Mouse (Mus musculus) mesoderm, embryonic 11.5 days (tissue): ENCODE data around the gene Epha7.
A peak's percentile ranks its signal among the peaks of the same experiment; 100 is the strongest.

Experiments used
- DNase-seq: peaks from one replicate; pipeline ENCODE4 v3.0.0-alpha.2; 2012; ENCODE audit warnings: low read depth, low spot score

Gene Epha7

DNA sequence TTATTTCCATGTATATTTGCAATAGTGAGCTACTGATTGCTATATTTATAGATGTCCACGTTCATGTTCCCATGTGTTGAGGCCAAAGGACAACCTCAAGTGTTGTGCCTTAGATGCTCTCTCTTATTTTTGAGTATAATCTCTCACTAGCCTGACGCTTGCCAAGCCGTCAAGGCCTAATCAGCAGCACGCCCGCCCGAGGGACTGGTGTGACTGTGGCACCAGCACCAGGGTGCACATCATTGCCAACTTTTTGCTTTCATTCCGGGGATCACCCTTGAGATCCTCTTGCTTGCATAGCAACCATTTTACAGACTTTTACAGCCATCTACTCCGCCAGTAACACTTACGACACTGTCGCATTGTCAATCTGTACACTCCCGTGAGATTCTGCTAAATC, 86.9 kb downstream of the Epha7 start:
- DNase-seq = no peak

DNA sequence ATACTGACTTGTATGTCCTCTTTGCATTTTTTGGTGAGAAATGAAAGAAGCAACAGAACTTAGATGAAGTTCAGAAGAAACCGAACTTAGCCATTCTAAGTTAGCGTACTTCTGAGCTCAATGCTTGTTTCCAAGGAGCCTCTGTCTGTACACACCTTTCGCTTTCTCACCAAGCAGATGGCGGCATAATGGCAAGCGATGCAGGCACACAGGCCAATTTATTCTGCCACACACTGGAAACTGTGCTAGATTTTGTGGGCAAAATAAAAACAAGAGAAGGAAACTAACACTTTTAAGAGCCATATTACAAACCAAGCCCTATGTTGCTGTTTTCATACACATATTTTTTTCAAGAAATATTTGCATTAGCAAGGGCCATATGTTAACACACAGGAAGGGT, 88.6 kb downstream of the Epha7 start:
- DNase-seq = no peak

DNA sequence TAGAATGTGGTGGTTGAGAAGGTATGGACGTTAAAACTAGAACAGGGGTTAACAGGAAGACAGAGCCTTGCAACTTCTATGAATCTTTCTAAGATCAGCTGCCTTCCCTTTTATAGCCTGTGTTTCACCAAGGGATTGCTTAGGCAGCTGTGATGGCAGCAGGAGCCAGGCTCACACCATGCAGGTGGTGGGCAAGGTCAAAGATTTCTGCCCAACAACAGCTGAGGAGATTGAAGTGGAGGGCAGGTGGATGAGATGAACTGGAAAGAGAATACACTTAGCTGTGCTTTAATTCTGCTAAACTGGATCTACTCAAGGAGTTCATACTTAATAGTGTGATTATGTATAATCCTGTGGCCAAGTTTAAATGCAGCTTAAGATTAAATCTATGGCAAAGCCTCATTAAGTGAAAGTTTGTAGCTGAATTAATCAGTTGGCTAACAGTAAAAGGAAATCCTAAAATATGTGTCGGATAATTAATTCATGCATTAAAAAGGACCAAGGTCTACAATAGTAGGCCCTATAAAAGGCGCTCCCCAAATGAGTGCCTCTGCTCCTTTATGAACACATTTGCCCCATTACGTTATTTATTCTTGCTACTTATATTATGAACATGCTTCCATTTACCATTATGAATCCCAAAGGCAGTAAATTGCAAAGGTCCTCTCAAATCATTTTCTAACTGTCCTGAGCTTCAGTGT, 89.2 kb downstream of the Epha7 start:
- DNase-seq = no peak

DNA sequence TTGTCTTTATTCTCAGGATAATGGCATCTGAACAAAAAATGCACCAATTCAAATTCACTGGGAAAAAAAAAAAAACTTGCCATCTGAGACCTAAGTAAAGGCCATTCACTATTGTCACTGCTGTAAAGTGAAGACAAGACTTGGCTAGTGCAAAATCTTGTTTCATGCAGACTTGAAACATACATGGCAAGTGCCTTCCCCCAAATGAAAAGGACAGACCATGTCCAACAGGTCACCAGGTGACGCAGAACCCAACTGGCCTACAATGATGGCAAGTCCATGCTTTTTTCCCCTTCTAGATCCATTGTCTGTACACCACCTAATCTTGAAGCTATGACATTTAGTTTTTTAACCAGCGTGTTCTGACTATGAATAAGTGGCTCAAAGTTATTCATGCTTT, 94.1 kb downstream of the Epha7 start:
- DNase-seq = no peak

DNA sequence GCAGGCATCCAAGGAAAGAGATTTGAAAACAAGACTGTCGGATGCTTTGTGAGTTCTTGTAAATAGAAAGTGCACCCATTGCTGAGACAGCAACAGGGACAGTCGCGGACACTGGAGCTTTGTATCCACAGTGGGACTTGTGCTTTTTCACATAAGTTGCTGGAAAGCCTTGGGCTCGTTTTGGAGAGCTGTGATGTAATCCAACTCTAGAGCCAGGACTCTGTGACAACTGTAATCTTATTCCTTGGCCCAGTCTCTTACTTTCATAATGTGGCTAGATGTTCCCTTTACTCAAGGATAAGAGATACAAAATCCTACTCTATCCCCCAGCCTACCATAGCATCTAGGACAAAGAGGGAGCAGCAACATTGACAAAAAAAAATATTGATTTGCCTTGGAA, 97.2 kb downstream of the Epha7 start:
- DNase-seq = no peak

DNA sequence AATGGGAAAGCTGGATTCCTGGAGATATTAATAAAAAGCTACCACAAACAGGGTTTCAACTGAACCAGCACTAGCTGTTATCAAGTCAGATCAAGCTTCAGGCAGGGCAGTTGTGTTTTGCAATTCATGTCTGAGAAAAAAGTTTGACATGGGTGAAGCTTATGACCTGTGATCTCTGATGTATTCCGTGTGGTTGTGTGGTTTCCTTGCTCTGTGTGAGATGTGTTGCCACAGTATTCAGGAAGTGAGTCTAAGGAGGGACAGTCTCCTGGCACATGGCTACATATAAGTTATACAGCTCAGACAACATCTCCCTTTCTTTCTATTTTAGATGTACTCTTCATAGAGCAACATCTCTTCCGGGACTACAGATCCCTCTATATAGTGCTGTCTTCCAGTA, 99.1 kb downstream of the Epha7 start:
- DNase-seq = no peak

DNA sequence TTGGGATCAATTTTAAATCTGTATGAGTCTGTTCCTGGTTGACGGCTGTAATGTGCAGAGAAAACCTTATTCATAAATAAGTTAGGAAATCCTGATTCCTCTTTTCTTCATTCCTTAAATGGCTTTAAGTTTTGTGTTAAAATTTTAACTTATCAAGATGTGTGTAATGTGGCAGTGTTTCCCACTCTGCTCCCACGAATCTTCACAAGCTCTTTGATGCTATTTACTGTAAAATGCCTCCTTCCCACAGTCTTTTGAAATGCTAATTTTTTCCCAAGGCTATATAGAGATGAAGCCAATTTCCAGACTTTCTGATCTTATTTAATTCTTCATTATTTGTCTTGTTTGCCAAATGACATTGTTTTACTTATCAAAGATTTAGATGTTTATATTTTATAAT, 100.7 kb downstream of the Epha7 start:
- DNase-seq = no peak

DNA sequence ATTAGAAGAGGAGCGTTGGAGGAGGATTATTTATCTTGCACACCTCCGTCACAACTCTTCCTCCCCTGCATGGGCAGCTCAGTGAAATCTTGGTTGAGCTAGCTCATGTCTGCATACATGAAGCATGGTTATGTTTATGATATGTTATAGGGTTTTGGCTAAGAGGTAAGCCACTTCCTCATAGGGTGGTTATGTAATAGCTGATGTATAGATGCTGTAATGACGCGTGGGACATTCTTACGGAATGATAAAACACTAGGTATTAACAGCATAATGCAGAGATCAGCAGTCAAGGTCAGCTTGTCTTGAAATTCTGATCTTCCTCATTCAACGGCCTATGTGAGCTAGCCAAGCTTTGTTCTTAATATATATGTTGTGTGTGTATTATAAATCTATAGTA, 107.7 kb downstream of the Epha7 start:
- no peak for DNase-seq

DNA sequence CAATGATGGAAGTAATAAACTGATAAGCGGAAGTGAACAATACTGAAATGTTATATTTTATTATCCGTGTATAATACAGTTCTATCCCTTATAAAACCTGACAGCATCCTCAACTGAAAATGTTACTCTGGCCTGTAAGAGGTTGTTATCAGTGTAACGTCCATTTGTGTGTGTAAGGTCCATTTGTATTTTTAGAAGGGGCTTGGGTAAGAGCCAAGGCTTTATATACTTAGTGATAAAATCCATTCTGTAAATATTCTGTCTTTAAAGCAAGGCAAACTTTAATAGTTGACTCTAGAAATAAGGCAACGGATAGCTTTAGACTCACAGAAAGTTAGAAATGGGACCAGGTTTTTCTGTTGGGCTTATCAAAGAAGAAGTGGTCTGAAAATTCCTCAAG, 113.1 kb downstream of the Epha7 start:
- no peak for DNase-seq

DNA sequence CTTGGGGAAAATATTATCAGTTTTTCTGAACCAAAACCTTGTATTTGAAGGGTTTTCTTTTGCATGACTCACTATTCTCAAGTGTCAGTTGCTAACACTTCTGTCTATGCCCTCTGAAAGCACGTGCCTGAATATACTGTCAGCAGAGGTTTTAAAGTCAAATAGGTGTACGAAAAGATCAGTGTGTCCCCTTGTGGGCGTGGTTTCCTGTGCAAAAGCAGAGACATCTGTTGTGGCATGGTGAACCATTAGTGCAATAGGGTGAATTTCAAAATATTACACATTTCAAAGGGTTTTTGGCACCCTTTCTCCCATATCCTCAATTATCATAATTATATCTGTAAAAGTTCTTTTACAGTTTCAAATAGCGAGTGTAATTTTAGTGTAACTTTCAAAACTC, 120.5 kb downstream of the Epha7 start:
- DNase-seq = no peak

DNA sequence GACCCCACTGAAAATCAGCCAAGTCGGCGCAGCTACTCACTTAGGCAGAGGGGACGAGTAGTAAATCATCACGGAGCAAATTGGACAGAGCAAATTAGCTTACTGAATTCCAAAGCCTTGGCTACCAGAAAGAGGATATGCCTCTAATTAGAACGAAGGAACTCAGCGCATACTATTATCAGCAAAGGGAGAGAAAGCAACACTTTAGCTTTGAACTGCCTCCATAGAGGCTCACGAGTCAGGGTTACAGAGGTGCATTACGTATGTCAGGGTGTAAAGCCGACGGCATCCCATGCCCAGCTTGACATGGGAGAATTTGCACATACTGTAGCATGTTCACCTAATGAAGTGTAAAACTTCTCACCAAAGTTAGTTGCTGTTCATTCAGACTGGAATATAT, 121.9 kb downstream of the Epha7 start:
- DNase-seq = peak; percentile 16

DNA sequence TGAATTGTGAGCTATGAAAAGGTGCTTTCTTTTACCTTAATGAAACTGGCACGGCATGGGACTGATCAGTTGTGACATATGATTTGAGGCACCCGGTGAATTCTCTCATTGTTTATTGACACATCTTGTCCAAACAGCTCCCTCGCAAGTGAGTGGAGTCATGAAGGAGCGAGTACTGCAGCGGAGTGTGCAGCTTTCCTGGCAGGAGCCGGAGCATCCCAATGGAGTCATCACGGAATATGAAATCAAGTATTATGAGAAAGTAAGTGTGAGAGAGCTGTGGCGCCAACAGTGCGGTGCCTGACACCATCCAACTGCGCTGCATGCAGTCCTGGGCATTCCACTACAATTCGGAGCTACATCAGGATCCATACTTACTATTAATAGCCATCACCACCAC, 122.6 kb downstream of the Epha7 start:
- DNase-seq = no peak

DNA sequence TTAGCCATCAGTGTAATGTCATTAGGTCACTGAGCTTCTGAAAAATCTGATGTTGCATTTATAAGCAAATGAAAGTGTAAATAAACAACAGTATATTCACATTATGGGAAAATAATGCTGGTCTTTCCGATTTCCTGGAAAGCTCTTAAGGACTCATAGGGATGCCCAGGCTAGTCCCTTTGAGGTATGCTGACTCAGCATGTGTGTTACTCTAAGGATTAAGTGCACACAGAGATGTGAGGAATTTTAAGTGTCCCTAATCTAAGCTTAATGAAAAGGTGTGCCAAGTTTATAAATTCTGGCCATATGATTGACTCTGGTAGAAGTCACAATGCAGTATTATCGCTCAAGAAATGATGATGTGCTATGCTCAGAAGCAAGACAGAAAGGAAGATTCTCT, 127.8 kb downstream of the Epha7 start:
- DNase-seq = no peak

DNA sequence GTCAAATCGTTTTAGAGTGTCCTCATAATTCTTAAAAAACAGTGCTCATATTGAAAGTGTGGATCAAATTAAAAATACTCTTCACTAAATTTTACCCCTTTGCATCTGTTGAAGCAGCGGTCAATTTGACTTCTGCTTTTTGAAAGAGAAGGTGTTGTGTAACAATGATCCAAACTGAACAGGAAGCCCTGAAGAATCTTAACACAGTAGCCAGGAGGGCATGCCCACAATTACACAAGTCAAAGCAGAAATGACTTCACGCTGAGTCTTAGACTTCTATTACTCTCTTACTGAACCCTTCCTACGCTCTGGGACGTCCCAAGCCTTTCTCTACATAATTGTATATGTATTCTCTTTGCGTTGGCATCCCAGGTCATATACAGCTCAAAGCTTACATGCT, 131.3 kb downstream of the Epha7 start:
- no peak for DNase-seq

DNA sequence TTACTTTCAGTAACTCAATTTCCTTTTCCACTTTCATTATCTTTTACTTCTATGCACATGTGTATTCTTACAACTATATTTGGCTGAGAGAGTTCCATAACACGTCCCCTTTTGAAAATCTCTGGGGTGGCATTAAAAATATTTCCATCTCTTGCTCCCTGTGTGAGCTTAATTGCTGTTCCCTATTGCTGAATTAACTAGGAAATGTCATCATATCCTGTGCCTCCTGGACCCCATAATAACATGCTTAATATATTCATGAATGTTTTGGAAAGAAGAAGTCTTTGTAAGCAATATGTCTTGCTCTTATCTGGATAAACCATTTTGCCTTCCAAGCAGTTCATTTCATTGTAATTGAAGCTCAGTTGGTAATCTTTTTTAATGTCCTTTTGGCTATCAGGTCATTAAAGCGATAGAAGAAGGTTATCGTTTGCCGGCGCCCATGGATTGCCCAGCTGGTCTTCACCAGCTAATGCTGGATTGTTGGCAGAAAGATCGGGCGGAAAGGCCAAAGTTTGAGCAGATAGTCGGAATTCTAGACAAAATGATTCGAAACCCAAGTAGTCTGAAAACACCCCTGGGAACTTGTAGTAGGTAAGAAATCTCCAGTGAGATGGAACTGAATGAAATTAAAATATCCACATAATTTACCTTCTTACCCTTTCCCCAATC, 148.1 kb downstream of the Epha7 start:
- DNase-seq = no peak

DNA sequence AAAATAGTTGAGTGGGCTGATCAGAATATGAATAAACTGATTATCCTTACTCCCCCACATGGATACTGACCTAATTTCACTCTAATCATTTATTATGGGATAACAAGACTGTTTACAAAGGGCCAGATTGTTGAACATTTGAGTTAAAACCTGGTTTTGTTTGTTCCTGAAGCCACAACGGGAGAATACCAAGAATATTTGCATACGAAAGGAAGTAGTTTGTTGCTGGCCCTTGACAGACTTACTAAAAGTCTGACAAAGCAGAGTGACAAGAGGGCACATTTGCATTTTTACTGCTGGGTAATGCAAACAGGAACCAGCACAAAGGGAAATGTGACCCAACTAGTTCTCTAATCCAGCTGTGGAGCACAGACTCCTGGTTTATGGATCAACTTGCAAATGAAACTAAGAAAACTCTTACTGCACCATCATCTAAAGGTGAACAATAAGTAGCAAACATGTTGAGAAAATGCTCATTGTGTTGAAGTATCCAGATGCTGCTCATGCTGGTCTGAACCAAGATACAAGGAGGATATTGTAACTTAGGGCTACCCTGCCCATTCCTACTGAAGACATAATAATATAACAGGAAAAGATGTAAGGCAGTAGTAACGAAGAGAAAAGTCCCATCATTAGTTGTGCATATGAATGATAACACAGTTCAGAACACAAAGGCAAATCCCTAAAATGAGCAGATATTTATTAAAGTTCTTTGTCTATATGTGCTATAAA, 154.8 kb downstream of the Epha7 start:
- DNase-seq = peak; percentile 30

DNA sequence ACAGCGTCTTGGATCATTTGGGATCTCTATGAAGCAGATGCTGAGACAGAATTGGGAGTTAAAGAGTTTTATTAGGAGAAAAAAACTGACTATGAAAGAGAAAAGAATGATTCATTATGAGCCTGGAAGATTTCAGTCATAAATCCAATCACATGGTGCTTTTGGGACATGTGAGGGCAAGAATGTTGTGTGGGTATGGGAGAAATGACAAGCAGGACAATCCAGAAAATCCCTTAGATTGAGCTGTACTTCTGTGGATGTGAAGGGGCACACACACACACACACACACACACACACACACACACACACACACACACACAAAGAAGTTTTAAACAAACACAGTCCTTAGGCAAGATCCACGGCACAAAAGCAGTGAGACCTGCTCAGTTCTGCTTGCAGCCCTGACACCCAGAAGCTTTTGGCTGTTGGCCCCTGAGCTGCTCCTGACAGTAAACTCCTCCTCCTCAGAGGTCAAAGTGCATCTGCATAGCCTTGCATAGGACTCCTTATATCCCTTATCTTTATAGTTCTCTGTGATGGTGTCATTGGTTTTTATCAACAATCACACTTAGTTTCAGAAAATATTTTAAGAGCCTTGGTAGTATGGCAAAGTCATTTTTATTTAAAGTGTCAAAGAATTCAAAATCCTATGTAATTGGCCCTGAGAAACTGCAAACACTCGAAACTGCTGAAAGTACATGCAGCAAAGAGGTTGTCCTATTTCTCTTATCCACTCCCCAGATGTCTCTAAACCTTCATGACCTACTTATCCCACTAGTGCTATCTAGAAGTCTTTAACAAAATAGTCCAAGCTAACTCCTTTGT, 185.7 kb downstream of the Epha7 start:
- DNase-seq = peak; percentile 3

DNA sequence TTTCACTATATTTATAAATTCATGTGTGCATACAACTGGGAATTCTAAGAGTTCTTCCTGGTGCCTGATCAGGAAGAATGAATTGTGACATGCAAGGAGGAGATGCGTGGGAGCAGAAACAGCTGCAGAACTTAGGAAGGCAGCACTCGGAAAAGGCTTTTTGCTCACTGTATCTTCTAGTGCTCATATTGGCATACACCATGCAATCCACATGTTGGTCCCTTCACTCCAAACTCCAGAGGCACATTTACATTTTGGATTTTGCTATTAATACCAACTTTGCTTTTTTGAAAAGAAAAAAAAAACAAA, 186.3 kb downstream of the Epha7 start:
- no peak for DNase-seq

DNA sequence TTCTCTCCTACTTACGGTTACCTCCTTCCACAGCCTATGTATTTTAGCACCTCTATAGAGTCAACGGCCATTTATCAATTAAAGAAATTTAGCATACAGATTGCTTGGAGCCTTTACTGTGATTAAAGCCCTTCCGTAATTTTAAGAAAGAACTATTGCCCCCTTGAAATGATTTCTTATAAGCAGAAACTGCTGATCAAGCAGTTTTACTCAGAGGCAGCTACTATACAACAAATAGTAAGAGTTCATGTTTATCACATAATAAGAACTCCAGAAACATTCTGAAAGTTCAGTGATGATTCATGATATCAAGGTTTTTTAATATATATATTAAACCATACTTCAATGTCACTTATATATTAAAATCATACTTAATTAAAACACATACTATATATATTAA, 197.4 kb downstream of the Epha7 start:
- no peak for DNase-seq
